Mouse (Mus musculus) C2C12 (cell line): ENCODE data around the gene C1qtnf2.

Experiments
- CTCF ChIP-seq: IDR thresholded peaks from one replicate; pipeline ENCODE4 v1.5.1; 2011; ENCODE audit not compliant: control insufficient read depth, insufficient read depth, insufficient read length
- USF1 ChIP-seq: IDR thresholded peaks from one replicate; pipeline ENCODE4 v1.6.1; 2011; ENCODE audit warnings: low read depth, mild to moderate bottlenecking, control low read depth, moderate library complexity

- TF ChIP-seq CTCF = no peak
- no peak for TF ChIP-seq USF1
Measured at GRCm38 (mm10) chr11:43425166-43425709, 48.8 kb upstream of the C1qtnf2 start.
